Mouse (Mus musculus) thymus, adult 2 months (tissue): ENCODE results near the gene Irs2.

ENCODE experiments used
- CTCF ChIP-seq: fragments of 200-500 bp; IDR thresholded peaks from 2 replicates; pipeline ENCODE4 v1.5.1; 2012; ENCODE audit warnings: mild to moderate bottlenecking, control low read depth, low read length, moderate library complexity, borderline replicate concordance; ENCODE audit not compliant: control insufficient read depth, poor library complexity, insufficient read depth; ENCODE audit errors: extremely low read depth
- POLR2A ChIP-seq: fragments of 200-500 bp; IDR thresholded peaks from 2 replicates; pipeline ENCODE4 v1.6.1; 2012; ENCODE audit warnings: mild to moderate bottlenecking, low read length, control low read depth, moderate library complexity; ENCODE audit not compliant: control insufficient read depth, poor library complexity, insufficient read depth; ENCODE audit errors: extremely low read depth

DNA sequence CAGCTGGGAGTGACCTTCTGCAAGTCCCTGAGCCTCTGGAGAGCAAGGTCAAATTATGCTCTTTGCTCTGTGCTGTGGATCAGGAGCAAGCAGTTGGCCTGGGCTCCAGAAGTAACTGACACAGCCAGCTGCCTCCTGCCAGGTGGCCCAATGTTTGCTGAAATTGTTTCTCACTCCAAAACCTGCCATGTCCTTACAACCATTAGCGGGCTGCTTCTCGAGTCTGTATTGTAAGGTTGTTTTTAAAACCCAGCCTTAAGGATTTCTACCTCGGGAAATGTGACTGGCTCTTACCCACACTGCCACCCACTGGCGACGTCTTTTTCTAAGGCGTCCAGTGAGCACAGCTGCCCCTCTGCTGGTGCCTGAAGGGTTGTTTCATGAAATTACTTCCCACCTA lies 5.0 kb upstream of the Irs2 start:
- no peak for TF ChIP-seq POLR2A
- TF ChIP-seq CTCF = peak; percentile 40; the same call in 1 of the 2 replicates
